Mouse (Mus musculus) left cerebral cortex, postnatal 25 days (tissue): Measurements from ENCODE around the gene Alyref. TPM values are rescaled to one million over a fixed set of nuclear protein-coding genes. Genes with fewer than 3 reads are reported as not detected.
A peak's percentile ranks its signal among the peaks of the same experiment; 100 is the strongest.

Experiments
- DNase-seq, 2 experiments: peaks; one replicate each; pipeline ENCODE4 v3.0.0; 2022; ENCODE audit warnings: low spot score in 2 of 2, mixed read lengths in 1 of 2
- intact Hi-C: fragments of 180-260 bp; cut with DNase I; formaldehyde crosslinking; loops from one replicate; pipeline ENCODE4 v1.15.1; 2025
- total RNA-seq, 2 experiments: library from RNA; stranded (reverse); gene quantifications; 2 replicates each; pipeline ENCODE4 v1.2.3; 2021

Alyref gene
- total RNA-seq, 2 experiments from 2014 or later: 59.9 to 61.2 TPM

DNA sequence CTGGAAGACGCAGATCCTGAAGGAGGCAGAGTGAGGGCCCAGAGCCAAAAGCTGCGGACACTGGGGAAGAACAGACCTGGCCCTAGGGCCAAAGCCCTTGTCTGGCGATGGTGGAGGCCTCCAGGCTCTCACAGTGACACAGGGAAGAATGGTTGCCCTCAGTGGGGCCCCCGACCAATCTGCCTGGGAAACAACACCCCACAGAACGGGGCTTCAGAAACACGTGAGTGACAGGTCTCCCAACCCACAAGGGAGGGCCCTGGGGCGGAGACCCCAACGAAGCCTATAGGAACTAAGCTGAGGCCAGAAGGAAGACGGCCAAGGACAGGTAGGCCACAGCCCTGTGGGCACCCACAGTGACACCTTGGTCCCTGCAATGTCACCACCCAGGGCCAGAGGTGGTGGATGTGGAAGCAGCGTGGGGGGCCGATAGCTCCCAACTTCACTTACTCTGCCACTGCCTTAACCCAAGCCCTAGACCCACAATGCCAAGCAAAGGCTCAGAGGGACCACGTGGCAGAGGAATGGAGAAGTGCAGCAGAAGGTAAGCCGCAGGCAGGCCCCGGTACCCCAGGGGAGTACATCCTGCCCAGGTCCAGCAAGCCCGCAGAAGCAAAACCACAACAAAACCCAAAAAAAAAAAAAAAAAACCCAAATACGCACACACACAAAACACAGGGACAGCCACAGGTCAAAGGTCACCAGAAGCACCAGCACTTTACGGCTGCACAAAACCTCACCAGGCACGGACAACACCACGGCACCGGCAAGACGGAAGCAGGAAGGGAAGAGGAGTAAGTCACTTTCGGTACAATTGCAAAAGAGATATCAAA, 29.5 kb upstream of the Alyref start:
- DNase-seq: no peak
- intact Hi-C loops: no loop called here

GRCm38 (mm10) chr11:120626785-120627467, 28.8 kb upstream of the Alyref start:
- DNase-seq: no peak
- intact Hi-C loops: no loop called here

- DNase-seq: no peak
- intact Hi-C loops: loop anchor here (2.0 kb wide), 1 partner anchor 88 kb away; the partner anchor contains the start of genes Cenpx and Lrrc45
Observed at GRCm38 (mm10) chr11:120625152-120625775, 27.1 kb upstream of the Alyref start, which contains the start of gene Sirt7. Gene Sirt7, minus strand, starts transcription at chr11:120625240.

GRCm38 (mm10) chr11:120624680-120625111, 26.5 kb upstream of the Alyref start:
- intact Hi-C loops: loop anchor here (2.0 kb wide), 1 partner anchor 88 kb away; the partner anchor contains the start of genes Cenpx and Lrrc45
- peak; percentile 85 to 88 for DNase-seq

DNA sequence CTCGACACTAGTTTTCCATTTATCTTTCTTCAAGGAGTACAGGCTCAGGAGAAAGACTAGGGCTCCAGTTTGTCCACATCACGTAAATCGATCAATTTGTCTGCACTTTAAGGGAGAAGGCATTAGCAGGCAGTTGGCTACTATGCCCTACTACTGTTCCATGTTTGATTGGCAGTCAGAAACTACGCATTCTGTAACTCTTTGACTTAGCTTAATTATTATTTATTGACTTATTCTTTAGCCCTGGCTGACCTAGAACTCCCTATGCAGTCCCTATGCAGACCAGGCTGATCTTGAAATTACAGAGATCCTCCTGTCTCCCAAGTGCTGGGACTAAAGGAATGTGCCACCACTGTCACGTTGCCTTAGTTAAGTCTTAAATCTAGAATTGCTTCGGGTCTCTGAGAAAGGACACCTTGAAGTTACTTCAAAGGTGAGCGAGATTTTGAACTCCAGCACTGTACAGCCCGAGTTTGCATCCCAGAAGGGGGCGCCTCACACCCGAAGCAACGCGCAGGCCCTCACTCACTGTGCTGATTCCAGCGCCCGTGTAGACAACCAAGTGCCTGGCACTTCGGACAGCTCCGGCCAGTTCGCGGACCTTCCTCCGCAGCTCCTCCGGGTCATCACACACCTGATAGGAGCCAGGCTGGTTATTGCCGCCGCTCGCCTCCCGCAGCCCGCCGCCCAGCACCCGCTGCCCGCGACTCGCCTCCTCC, 26.0 kb upstream of the Alyref start:
- DNase-seq: peak; percentile 54 to 62

GRCm38 (mm10) chr11:120622805-120623204, 24.6 kb upstream of the Alyref start:
- no peak for DNase-seq

More for the DNA sequence above, 26.0 kb upstream of the Alyref start:
- intact Hi-C loops: loop anchor here (2.0 kb wide), 1 partner anchor 89 kb away; the partner anchor contains the start of genes Cenpx and Lrrc45

DNA sequence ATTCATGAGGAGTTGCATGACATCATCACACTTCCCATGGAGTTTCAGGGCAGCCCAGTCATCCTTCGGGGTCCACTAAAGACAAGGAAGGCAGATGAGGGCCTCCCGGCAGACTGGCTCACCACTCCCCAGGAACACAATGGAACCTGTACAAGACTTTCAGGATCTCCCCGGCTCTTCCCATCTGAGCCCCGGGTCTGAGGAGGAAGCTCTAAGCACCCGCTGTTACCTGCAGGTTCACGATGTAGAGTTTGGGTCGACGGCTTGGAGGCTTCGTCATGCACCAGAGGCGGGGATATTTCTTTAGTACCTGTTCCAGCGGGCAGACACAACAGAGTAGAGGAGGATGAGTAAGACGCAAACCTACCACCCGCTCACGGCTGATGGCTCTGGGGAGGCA, 22.0 kb upstream of the Alyref start:
- no peak for DNase-seq
- intact Hi-C loops: no loop called here

More at GRCm38 (mm10) chr11:120622805-120623204, 24.6 kb upstream of the Alyref start:
- intact Hi-C loops: no loop called here

GRCm38 (mm10) chr11:120618619-120619535, 20.7 kb upstream of the Alyref start:
- intact Hi-C loops: loop anchor here (5.0 kb wide), 1 partner anchor 158 kb away; no protein-coding TSS in a partner anchor
- no peak for DNase-seq

DNA sequence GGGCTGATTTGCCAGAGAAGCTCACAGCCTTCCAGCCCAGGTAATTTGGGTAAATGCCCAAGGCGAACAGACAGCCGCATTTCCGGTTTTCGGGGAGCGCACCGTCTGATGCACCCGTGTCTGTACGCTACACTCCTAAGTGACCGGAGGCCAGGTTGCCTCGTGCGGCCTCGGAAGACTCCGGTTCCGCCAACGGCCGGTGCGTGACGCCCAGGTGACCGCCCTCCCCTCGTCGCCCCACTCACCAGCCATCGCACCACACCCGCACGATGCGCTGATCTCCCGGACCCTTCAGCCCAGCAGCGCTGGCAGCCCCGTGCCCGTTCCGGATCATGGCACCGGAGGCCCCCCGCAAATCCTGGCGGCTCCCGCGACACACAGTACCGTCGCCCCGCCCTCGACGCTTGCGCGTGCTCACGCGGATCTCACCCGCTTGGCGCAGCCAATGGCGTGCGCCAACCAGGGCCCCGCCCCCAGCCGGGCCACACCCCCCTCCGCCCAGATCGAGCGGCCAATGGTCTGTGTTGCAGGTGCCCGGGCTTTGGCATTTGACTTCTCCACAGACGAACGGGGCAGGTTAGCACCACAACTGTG, 19.5 kb upstream of the Alyref start, which contains the start of gene Pcyt2:
Pcyt2 (minus strand) TSS at position 418 of the 594 bp plus-strand sequence.
- peak; percentile 90 to 94 for DNase-seq
- intact Hi-C loops: loop anchor here (5.0 kb wide), 1 partner anchor 160 kb away; no protein-coding TSS in a partner anchor

GRCm38 (mm10) chr11:120616617-120617294, 18.6 kb upstream of the Alyref start:
- intact Hi-C loops: loop anchor here (5.0 kb wide), 1 partner anchor 161 kb away; no protein-coding TSS in a partner anchor
- DNase-seq: no peak

DNA sequence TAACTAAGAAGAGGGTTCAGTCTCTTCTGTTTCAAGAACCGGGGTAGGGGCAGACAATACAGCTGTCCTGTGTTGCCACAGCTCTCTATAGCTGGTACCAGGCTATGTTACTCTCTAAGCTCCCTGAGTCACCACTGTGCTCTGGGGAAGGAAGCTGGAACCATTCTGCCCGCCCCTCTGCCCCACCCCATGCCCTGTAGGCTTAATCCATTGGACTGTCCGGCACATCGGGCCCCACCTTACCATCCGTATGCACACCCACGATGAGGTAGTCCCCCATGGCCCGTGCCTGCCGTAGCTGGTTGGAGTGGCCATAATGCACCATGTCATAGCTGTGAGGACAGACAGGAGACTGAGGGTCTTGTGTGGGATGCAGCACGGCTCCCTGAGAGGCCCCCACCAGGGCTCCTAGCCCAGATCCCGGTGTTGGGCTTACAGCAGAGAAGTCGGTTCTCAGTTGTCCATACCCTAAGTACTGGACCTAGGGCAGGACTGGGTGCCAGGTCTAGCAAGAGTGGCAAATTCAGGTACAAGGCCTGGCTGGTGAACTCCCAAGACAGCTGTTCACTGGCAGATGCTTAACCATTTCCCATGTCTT, 17.5 kb upstream of the Alyref start:
- intact Hi-C loops: loop anchor here (5.0 kb wide), 1 partner anchor 162 kb away; no protein-coding TSS in a partner anchor
- no peak for DNase-seq

- DNase-seq: no peak
- intact Hi-C loops: loop anchor here (5.0 kb wide), 1 partner anchor 162 kb away; no protein-coding TSS in a partner anchor
Observed at GRCm38 (mm10) chr11:120615167-120615566, 17.0 kb upstream of the Alyref start.

GRCm38 (mm10) chr11:120613976-120614375, 15.8 kb upstream of the Alyref start:
- DNase-seq: no peak
- intact Hi-C loops: loop anchor here (2.0 kb wide), 1 partner anchor 125 kb away; no protein-coding TSS in a partner anchor

GRCm38 (mm10) chr11:120613481-120613972, 15.4 kb upstream of the Alyref start:
- no peak for DNase-seq
- intact Hi-C loops: loop anchor here (2.0 kb wide), 1 partner anchor 125 kb away; no protein-coding TSS in a partner anchor

- intact Hi-C loops: loop anchor here (2.0 kb wide), 1 partner anchor 124 kb away; no protein-coding TSS in a partner anchor
- peak; percentile 54 to 55 for DNase-seq
Observed at GRCm38 (mm10) chr11:120612763-120613162, 14.6 kb upstream of the Alyref start.

DNA sequence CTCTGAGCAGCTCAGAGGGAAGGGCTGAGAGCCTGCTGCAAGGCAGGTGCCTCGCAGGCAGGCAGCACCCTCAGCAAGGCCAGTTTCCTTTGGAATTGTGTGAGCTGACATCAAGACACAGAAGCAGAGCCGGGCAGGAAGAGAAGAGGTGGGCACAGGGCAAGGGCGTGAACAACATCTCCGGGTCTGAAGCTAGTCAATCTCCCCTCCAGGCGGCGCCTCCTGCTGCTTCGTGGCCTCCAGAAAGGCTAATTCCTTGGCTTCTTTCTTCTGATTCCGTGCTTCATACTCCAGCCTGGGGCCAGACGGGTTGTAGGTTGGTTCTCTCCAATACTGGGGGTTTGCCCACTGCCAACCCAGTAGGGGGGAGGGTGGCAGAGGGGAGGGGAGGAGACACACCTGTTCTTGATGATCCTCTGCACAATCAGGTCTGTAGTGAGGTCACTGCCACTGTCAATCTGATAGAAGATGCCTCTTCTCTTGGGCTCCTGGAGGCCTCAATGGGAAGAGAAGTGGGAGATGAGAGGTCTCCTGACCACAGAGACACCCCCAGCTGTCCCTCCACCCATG, 12.4 kb upstream of the Alyref start:
- no peak for DNase-seq
- intact Hi-C loops: no loop called here
